Mouse (Mus musculus): ENCODE data around the gene Myadm. TPM values are rescaled to one million over a fixed set of nuclear protein-coding genes. Genes with fewer than 3 reads are reported as not detected.

Gene Myadm
- total and polyA plus RNA-seq, 3 experiments = 0.62 to 7.4 TPM; not detected in 1

DNA sequence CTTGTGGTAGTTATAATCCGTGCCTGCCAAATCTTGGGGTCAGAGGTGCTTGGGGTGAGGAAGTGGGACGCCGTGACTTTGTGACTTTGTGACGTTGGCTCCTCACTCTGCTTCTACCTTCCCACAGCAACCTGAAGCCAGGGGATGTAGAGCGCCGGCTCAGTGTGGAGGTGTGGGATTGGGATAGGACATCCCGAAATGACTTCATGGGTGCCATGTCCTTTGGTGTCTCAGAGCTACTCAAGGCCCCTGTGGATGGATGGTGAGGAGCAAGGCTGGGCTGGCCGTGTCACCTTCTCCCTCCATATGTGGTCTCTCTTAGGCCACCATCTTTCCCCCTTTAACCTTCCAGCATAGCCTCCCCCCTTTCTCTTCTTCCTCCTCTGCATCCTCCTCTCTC is 24.7 kb downstream of the Myadm start:
- H3K79me2 ChIP-seq (ENCODE audit: control insufficient read depth, insufficient read depth, low read length, poor library complexity) = no peaks in the 10 kb centered on the region
- H3K27me3 ChIP-seq (ENCODE audit: control insufficient read depth in 1 of 2, insufficient read depth in 2 of 2, low read length in 2 of 2) = peaks cover 0 to 2% of the 10 kb centered on the region in 2 experiments; a peak in 1 of 4 replicates
- H3K4me1 ChIP-seq (ENCODE audit: control insufficient read depth in 1 of 2, insufficient read depth in 2 of 2, low read length in 2 of 2) = no peaks in the 10 kb centered on the region
- no peak overlapping the region for H3K27ac ChIP-seq (ENCODE audit: control insufficient read depth, low read depth, low read length)
- DNase-seq (ENCODE audit: low read depth, low spot score) = no peak
- no peaks in the 10 kb centered on the region for H3K36me3 ChIP-seq (ENCODE audit: control insufficient read depth in 1 of 2, insufficient read depth in 2 of 2, low read length in 2 of 2)
- no peak overlapping the region for H3K4me3 ChIP-seq (ENCODE audit: control insufficient read depth in 1 of 2, insufficient read depth in 1 of 2, low read depth in 2 of 2, low read length in 2 of 2)
- TF ChIP-seq RAD21 (IDR thresholded peaks at IDR 0.05; ENCODE audit: low read depth, low read length) = no peak
- no peak for TF ChIP-seq CHD2 (IDR thresholded peaks at IDR 0.05; ENCODE audit: low read length)
- TF ChIP-seq TBP (IDR thresholded peaks at IDR 0.05; ENCODE audit: low read depth, low read length) = no peak
- no peak for TF ChIP-seq TCF12 (IDR thresholded peaks at IDR 0.05; ENCODE audit: low read depth, low read length)
- TF ChIP-seq SIN3A (IDR thresholded peaks at IDR 0.05; ENCODE audit: low read length) = no peak
- no peak for TF ChIP-seq POLR2AphosphoS5 (IDR thresholded peaks at IDR 0.05; ENCODE audit: borderline replicate concordance, low read depth, low read length)
- no peak for TF ChIP-seq MYC (IDR thresholded peaks at IDR 0.05; ENCODE audit: low read depth, low read length)
- TF ChIP-seq MEF2A (IDR thresholded peaks at IDR 0.05; ENCODE audit: extremely low read depth, insufficient replicate concordance, low read depth, low read length, poor library complexity, severe bottlenecking) = no peak
- TF ChIP-seq CTCF (IDR thresholded peaks at IDR 0.05 in 2 of 3, conservative IDR thresholded peaks at IDR 0.05 in 1 of 3; ENCODE audit: control insufficient read depth in 1 of 3, insufficient read depth in 1 of 3, low read depth in 2 of 3, low read length in 3 of 3, poor library complexity in 1 of 3, severe bottlenecking in 1 of 3) = no peak
- no peak for TF ChIP-seq MAX (IDR thresholded peaks at IDR 0.05; ENCODE audit: low read length)
- TF ChIP-seq POLR2A (IDR thresholded peaks at IDR 0.05; ENCODE audit: control insufficient read depth in 1 of 2, insufficient read depth in 1 of 2, low read depth in 1 of 2, low read length in 2 of 2, poor library complexity in 1 of 2) = no peak
- no peak for TF ChIP-seq JUND (IDR thresholded peaks at IDR 0.05; ENCODE audit: low read depth, low read length)
- TF ChIP-seq MAFK (IDR thresholded peaks at IDR 0.05; ENCODE audit: borderline replicate concordance, low read depth, low read length) = no peak
- TF ChIP-seq MYB (IDR thresholded peaks at IDR 0.05; ENCODE audit: low read depth, low read length) = no peak
- TF ChIP-seq E2F4 (IDR thresholded peaks at IDR 0.05; ENCODE audit: borderline replicate concordance, low read depth, low read length) = no peak
- H3K9ac ChIP-seq (ENCODE audit: control insufficient read depth, low read depth, low read length, poor library complexity, severe bottlenecking) = no peak overlapping the region
- no peaks in the 10 kb centered on the region for H3K9me3 ChIP-seq (replicated peaks; ENCODE audit: insufficient read depth, low read length)

GRCm38 (mm10) chr7:3314121-3314520 is 25.2 kb downstream of the Myadm start:
- H3K4me3 ChIP-seq (ENCODE audit: control insufficient read depth in 1 of 2, insufficient read depth in 1 of 2, low read depth in 2 of 2, low read length in 2 of 2) = no peak overlapping the region
- H3K27me3 ChIP-seq (ENCODE audit: control insufficient read depth in 1 of 2, insufficient read depth in 2 of 2, low read length in 2 of 2) = peaks cover 0 to 2% of the 10 kb centered on the region in 2 experiments; a peak in 1 of 4 replicates
- no peaks in the 10 kb centered on the region for H3K9me3 ChIP-seq (replicated peaks; ENCODE audit: insufficient read depth, low read length)
- TF ChIP-seq RAD21 (IDR thresholded peaks at IDR 0.05; ENCODE audit: low read depth, low read length) (no peak), HCFC1 (IDR thresholded peaks at IDR 0.05; ENCODE audit: low read depth, low read length) (peak; percentile 74)
- H3K36me3 ChIP-seq (ENCODE audit: control insufficient read depth in 1 of 2, insufficient read depth in 2 of 2, low read length in 2 of 2) = no peaks in the 10 kb centered on the region
- H3K27ac ChIP-seq (ENCODE audit: control insufficient read depth, low read depth, low read length) = no peak overlapping the region
- H3K79me2 ChIP-seq (ENCODE audit: control insufficient read depth, insufficient read depth, low read length, poor library complexity) = no peaks in the 10 kb centered on the region
- H3K9ac ChIP-seq (ENCODE audit: control insufficient read depth, low read depth, low read length, poor library complexity, severe bottlenecking) = no peak overlapping the region
- no peak for DNase-seq (ENCODE audit: low read depth, low spot score)
- no peaks in the 10 kb centered on the region for H3K4me1 ChIP-seq (ENCODE audit: control insufficient read depth in 1 of 2, insufficient read depth in 2 of 2, low read length in 2 of 2)

DNA sequence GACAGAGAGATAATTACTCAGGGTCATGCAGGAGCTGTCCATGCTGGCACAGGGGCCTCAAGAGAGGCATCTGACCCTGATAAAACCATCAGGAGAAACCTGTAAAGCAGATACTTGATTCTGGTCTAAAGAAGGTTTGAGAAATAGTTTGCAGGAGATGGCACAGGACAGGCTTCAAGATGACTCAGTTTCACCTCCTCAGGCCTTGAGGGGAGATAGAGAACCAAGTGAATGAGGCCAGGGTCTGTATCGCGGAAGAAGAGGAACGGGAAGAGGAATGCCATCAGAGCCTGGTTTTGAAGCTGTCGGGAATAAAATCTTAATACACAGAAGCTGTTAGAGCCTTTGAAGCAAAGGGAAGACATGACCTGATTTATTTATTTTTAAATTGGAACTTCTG is 28.8 kb downstream of the Myadm start:
- Histone ChIP-seq H3K4me3 (ENCODE audit: control insufficient read depth in 1 of 2, insufficient read depth in 1 of 2, low read depth in 2 of 2, low read length in 2 of 2) (no peak overlapping the region), H3K27ac (ENCODE audit: control insufficient read depth, low read depth, low read length) (no peak overlapping the region), H3K9ac (ENCODE audit: control insufficient read depth, low read depth, low read length, poor library complexity, severe bottlenecking) (no peak overlapping the region), H3K9me3 (replicated peaks; ENCODE audit: insufficient read depth, low read length) (no peaks in the 10 kb centered on the region), H3K27me3 (ENCODE audit: control insufficient read depth in 1 of 2, insufficient read depth in 2 of 2, low read length in 2 of 2) (peaks cover 0 to 2% of the 10 kb centered on the region in 2 experiments; a peak in 2 of 4 replicates), H3K36me3 (ENCODE audit: control insufficient read depth in 1 of 2, insufficient read depth in 2 of 2, low read length in 2 of 2) (no peaks in the 10 kb centered on the region), H3K79me2 (ENCODE audit: control insufficient read depth, insufficient read depth, low read length, poor library complexity) (no peaks in the 10 kb centered on the region), H3K4me1 (ENCODE audit: control insufficient read depth in 1 of 2, insufficient read depth in 2 of 2, low read length in 2 of 2) (no peaks in the 10 kb centered on the region)
- no peak for DNase-seq (ENCODE audit: low read depth, low spot score)
- TF ChIP-seq MYB (IDR thresholded peaks at IDR 0.05; ENCODE audit: low read depth, low read length) (no peak), MAX (IDR thresholded peaks at IDR 0.05; ENCODE audit: low read length) (no peak), ETS1 (IDR thresholded peaks at IDR 0.05; ENCODE audit: low read depth, low read length) (no peak), MAZ (IDR thresholded peaks at IDR 0.05; ENCODE audit: low read depth, low read length) (no peak), GABPA (IDR thresholded peaks at IDR 0.05; ENCODE audit: low read depth, low read length) (no peak), ZNF384 (IDR thresholded peaks at IDR 0.05; ENCODE audit: low read depth, low read length) (no peak), UBTF (IDR thresholded peaks at IDR 0.05; ENCODE audit: borderline replicate concordance, insufficient read depth, low read depth, low read length) (no peak), CTCF (IDR thresholded peaks at IDR 0.05 in 2 of 3, conservative IDR thresholded peaks at IDR 0.05 in 1 of 3; ENCODE audit: control insufficient read depth in 1 of 3, insufficient read depth in 1 of 3, low read depth in 2 of 3, low read length in 3 of 3, poor library complexity in 1 of 3, severe bottlenecking in 1 of 3) (no peak), POLR2A (IDR thresholded peaks at IDR 0.05; ENCODE audit: control insufficient read depth in 1 of 2, insufficient read depth in 1 of 2, low read depth in 1 of 2, low read length in 2 of 2, poor library complexity in 1 of 2) (no peak), TAL1 (IDR thresholded peaks at IDR 0.05; ENCODE audit: low read length) (no peak), MEF2A (IDR thresholded peaks at IDR 0.05; ENCODE audit: extremely low read depth, insufficient replicate concordance, low read depth, low read length, poor library complexity, severe bottlenecking) (no peak), RAD21 (IDR thresholded peaks at IDR 0.05; ENCODE audit: low read depth, low read length) (no peak), HCFC1 (IDR thresholded peaks at IDR 0.05; ENCODE audit: low read depth, low read length) (no peak), SIN3A (IDR thresholded peaks at IDR 0.05; ENCODE audit: low read length) (no peak), EP300 (IDR thresholded peaks at IDR 0.05; ENCODE audit: low read depth in 1 of 2, low read length in 2 of 2) (no peak), POLR2AphosphoS2 (IDR thresholded peaks at IDR 0.05; ENCODE audit: low read length) (no peak), POLR2AphosphoS5 (IDR thresholded peaks at IDR 0.05; ENCODE audit: borderline replicate concordance, low read depth, low read length) (no peak)
